Mouse (Mus musculus) C2C12 (cell line): ENCODE measurements around the gene Brinp2. TPM values are rescaled to one million over a fixed set of nuclear protein-coding genes. Genes with fewer than 3 reads are reported as not detected.

Experiments
- H3K27me3 ChIP-seq: one replicate; pipeline ENCODE4 v1.6.1; 2011; ENCODE audit not compliant: control insufficient read depth, insufficient read depth, insufficient read length
- H3K36me3 ChIP-seq: one replicate; pipeline ENCODE4 v1.6.1; 2011; ENCODE audit not compliant: control insufficient read depth, insufficient read depth
- H3K4me3 ChIP-seq: one replicate; pipeline ENCODE4 v1.5.1; 2011; ENCODE audit warnings: mild to moderate bottlenecking, control low read depth; ENCODE audit not compliant: poor library complexity, insufficient read depth, severe bottlenecking
- H3K79me2 ChIP-seq: one replicate; pipeline ENCODE4 v1.6.1; 2011; ENCODE audit not compliant: control insufficient read depth, insufficient read depth
- H3K79me3 ChIP-seq: one replicate; pipeline ENCODE4 v1.6.1; 2011; ENCODE audit warnings: low read depth, control low read depth
- H3ac ChIP-seq: one replicate; pipeline ENCODE3; 2011; ENCODE audit warnings: low read depth; ENCODE audit not compliant: control insufficient read depth, insufficient read length
- CEBPB ChIP-seq: IDR thresholded peaks from one replicate; pipeline ENCODE4 v1.6.1; 2011; ENCODE audit warnings: low read depth, mild to moderate bottlenecking, control low read depth, moderate library complexity
- CTCF ChIP-seq: IDR thresholded peaks from one replicate; pipeline ENCODE4 v1.5.1; 2011; ENCODE audit not compliant: control insufficient read depth, insufficient read depth, insufficient read length
- FOSL1 ChIP-seq: IDR thresholded peaks from one replicate; pipeline ENCODE4 v1.8.0; 2011; ENCODE audit warnings: mild to moderate bottlenecking, low read length; ENCODE audit not compliant: poor library complexity, insufficient read depth, severe bottlenecking
- MAX ChIP-seq: IDR thresholded peaks from one replicate; pipeline ENCODE4 v1.6.1; 2011; ENCODE audit warnings: mild to moderate bottlenecking, control low read depth
- MYOD1 ChIP-seq: IDR thresholded peaks from one replicate; pipeline ENCODE4 v1.6.1; 2011; ENCODE audit warnings: low read depth; ENCODE audit not compliant: control insufficient read depth, insufficient read length
- MYOG ChIP-seq: IDR thresholded peaks from one replicate; pipeline ENCODE4 v1.6.1; 2011; ENCODE audit not compliant: control insufficient read depth, insufficient read length; ENCODE audit errors: extremely low read depth
- USF1 ChIP-seq: IDR thresholded peaks from one replicate; pipeline ENCODE4 v1.6.1; 2011; ENCODE audit warnings: low read depth, mild to moderate bottlenecking, control low read depth, moderate library complexity
- long read RNA-seq, 2 experiments: library from polyadenylated mRNA; unstranded; transcript quantifications; one replicate each; pipeline ENCODE4 v2.0.0; 2019 to 2020
- polyA plus RNA-seq: library from polyadenylated mRNA; unstranded; fragments of >200 nt; fragmentation: generic; extraction: Trizol; gene quantifications from one replicate; pipeline ENCODE4 v1.2.1, GENCODE M21; 2012; ENCODE audit warnings: missing spikeins

The Brinp2 gene
- polyA plus RNA-seq, result not detected
- long read RNA-seq, experiment 1, result 0 reads
- long read RNA-seq, experiment 2, result 0 reads

GRCm38 (mm10) chr1:158356051-158356461, at the start of gene Brinp2:
Brinp2 (minus strand) TSS chr1:158356326.
- TF ChIP-seq CTCF (no peak), CEBPB (no peak), MAX (no peak), MYOD1 (no peak), FOSL1 (no peak), MYOG (no peak), USF1 (no peak)
- Histone ChIP-seq H3K27me3 (peaks cover 21% of the 10 kb centered on the region), H3K4me3 (no peak within 1 kb of the TSS), H3K36me3 (no peaks in the 10 kb centered on the region), H3K79me2 (no peaks in the 10 kb centered on the region), H3K79me3 (no peaks in the 10 kb centered on the region), H3ac (no peak within 1 kb of the TSS)

- H3K79me3 ChIP-seq, result no peaks in the 10 kb centered on the region
- no peak for TF ChIP-seq MAX
- no peak for TF ChIP-seq CEBPB
- TF ChIP-seq CTCF, result no peak
- TF ChIP-seq FOSL1, result no peak
- TF ChIP-seq MYOD1, result no peak
- TF ChIP-seq USF1, result no peak
- no peak for TF ChIP-seq MYOG
- H3K79me2 ChIP-seq, result no peaks in the 10 kb centered on the region
- H3K27me3 ChIP-seq, result no peaks in the 10 kb centered on the region
- no peak overlapping the region for H3K4me3 ChIP-seq
- no peaks in the 10 kb centered on the region for H3K36me3 ChIP-seq
- H3ac ChIP-seq, result no peak overlapping the region
These were observed 44.8 kb upstream of the Brinp2 start for GRCm38 (mm10) chr1:158400898-158401297.

GRCm38 (mm10) chr1:158397058-158397457, 40.9 kb upstream of the Brinp2 start:
- TF ChIP-seq USF1 (no peak), MAX (no peak), MYOG (no peak), MYOD1 (no peak), CEBPB (no peak), CTCF (no peak), FOSL1 (no peak)

GRCm38 (mm10) chr1:158390693-158391092, 34.6 kb upstream of the Brinp2 start:
- Histone ChIP-seq H3K4me3 (no peak overlapping the region), H3K27me3 (no peaks in the 10 kb centered on the region), H3K79me2 (no peaks in the 10 kb centered on the region), H3K79me3 (no peaks in the 10 kb centered on the region), H3ac (no peak overlapping the region), H3K36me3 (no peaks in the 10 kb centered on the region)
- no peak for TF ChIP-seq FOSL1
- no peak for TF ChIP-seq CEBPB
- TF ChIP-seq MYOD1, result no peak
- TF ChIP-seq CTCF, result no peak
- TF ChIP-seq USF1, result no peak
- TF ChIP-seq MAX, result no peak
- TF ChIP-seq MYOG, result no peak

More at GRCm38 (mm10) chr1:158397058-158397457, 40.9 kb upstream of the Brinp2 start:
- Histone ChIP-seq H3ac (no peak overlapping the region), H3K79me3 (no peaks in the 10 kb centered on the region), H3K36me3 (no peaks in the 10 kb centered on the region), H3K79me2 (no peaks in the 10 kb centered on the region), H3K27me3 (no peaks in the 10 kb centered on the region), H3K4me3 (no peak overlapping the region)

- no peak overlapping the region for H3K4me3 ChIP-seq
- no peaks in the 10 kb centered on the region for H3K79me2 ChIP-seq
- no peak overlapping the region for H3ac ChIP-seq
- H3K36me3 ChIP-seq, result no peaks in the 10 kb centered on the region
- TF ChIP-seq CEBPB, result no peak
- TF ChIP-seq MYOG, result no peak
- TF ChIP-seq MYOD1, result no peak
- no peak for TF ChIP-seq FOSL1
- no peak for TF ChIP-seq CTCF
- no peak for TF ChIP-seq USF1
- TF ChIP-seq MAX, result no peak
- no peaks in the 10 kb centered on the region for H3K27me3 ChIP-seq
- H3K79me3 ChIP-seq, result no peaks in the 10 kb centered on the region
These were observed 32.9 kb upstream of the Brinp2 start for GRCm38 (mm10) chr1:158388995-158389394.

- TF ChIP-seq MYOD1 (no peak), MAX (no peak), FOSL1 (no peak), USF1 (no peak), CTCF (no peak), MYOG (no peak), CEBPB (no peak)
- Histone ChIP-seq H3K4me3 (no peak overlapping the region), H3K79me2 (no peaks in the 10 kb centered on the region), H3K79me3 (no peaks in the 10 kb centered on the region), H3K36me3 (no peaks in the 10 kb centered on the region), H3K27me3 (no peaks in the 10 kb centered on the region), H3ac (no peak overlapping the region)
These were observed 30.7 kb upstream of the Brinp2 start for GRCm38 (mm10) chr1:158386781-158387180.
